Mouse (Mus musculus) forebrain, postnatal 0 days (tissue): ENCODE data around the gene Irf2bp1. TPM values are rescaled to one million over a fixed set of nuclear protein-coding genes. Genes with fewer than 3 reads are reported as not detected.
A peak's percentile ranks its signal among the peaks of the same experiment; 100 is the strongest.

Experiments
- ATAC-seq: fragments of 200-750 bp; cut with Nextera tagmentation; 2 replicates; pipeline ENCODE4 v1.8.0; 2017; ENCODE audit warnings: mild to moderate bottlenecking, moderate library complexity
- DNase-seq: peaks from one replicate; pipeline ENCODE4 v3.0.0-alpha.2; 2015
- H3K27ac ChIP-seq: fragments of 300-500 bp; sonication (generic); 2 replicates; pipeline ENCODE4 v1.5.1; 2014; ENCODE audit warnings: low read depth, mild to moderate bottlenecking, antibody characterized with exemption, low read length, moderate library complexity, mixed read lengths
- H3K27me3 ChIP-seq: fragments of 300-500 bp; sonication (generic); 2 replicates; pipeline ENCODE4 v1.6.1; 2014; ENCODE audit warnings: mild to moderate bottlenecking, low read length, mixed read lengths; ENCODE audit not compliant: insufficient read depth
- H3K36me3 ChIP-seq: fragments of 300-500 bp; sonication (generic); 2 replicates; pipeline ENCODE4 v1.6.1; 2014; ENCODE audit warnings: mild to moderate bottlenecking, moderate library complexity; ENCODE audit not compliant: insufficient read depth
- H3K4me1 ChIP-seq: fragments of 300-500 bp; sonication (generic); 2 replicates; pipeline ENCODE4 v1.6.1; 2014; ENCODE audit warnings: antibody characterized with exemption; ENCODE audit not compliant: insufficient read depth
- H3K4me2 ChIP-seq: fragments of 300-500 bp; sonication (generic); 2 replicates; pipeline ENCODE4 v1.6.1; 2014; ENCODE audit warnings: low read depth, mild to moderate bottlenecking, moderate library complexity
- H3K4me3 ChIP-seq: fragments of 300-500 bp; sonication (generic); 2 replicates; pipeline ENCODE4 v1.5.1; 2014; ENCODE audit warnings: low read depth, low read length, mixed read lengths
- H3K9ac ChIP-seq: fragments of 300-500 bp; sonication (generic); 2 replicates; pipeline ENCODE4 v1.6.1; 2014; ENCODE audit warnings: mild to moderate bottlenecking
- H3K9me3 ChIP-seq: fragments of 300-500 bp; sonication (generic); 2 replicates; pipeline ENCODE4 v1.6.1; 2016; ENCODE audit warnings: low read length
- CTCF ChIP-seq: sonication (generic); IDR thresholded peaks from 2 replicates; pipeline ENCODE4 v1.5.1; 2016; ENCODE audit warnings: antibody characterized with exemption, control low read depth, low read depth
- WGBS: fragments of 180-500 bp; shearing (Covaris S2); extraction: QIAGEN DNeasy Blood & Tissue Kit; methylation state at CpG from one replicate; pipeline ENCODE4 v1.1.7; 2014; 5-methylcytosine and 5-hydroxymethylcytosine counted together
- polyA plus RNA-seq: library from polyadenylated mRNA; unstranded; fragments of >200 nt; fragmentation: Nextera tagmentation; extraction: Ambion mirVana; gene quantifications from 2 replicates; pipeline ENCODE4 v1.2.1, GENCODE M21; 2015
- total RNA-seq: library from RNA; depleted of rRNA; stranded (reverse); fragments of >200 nt; gene quantifications from 2 replicates; pipeline ENCODE4 v1.2.3, GENCODE M21; 2014

Gene Irf2bp1
- total and polyA plus RNA-seq, 2 experiments from 2014 or later, result 27.2 to 129 TPM

GRCm38 (mm10) chr7:18998835-18999234, 5.0 kb upstream of the Irf2bp1 start:
- no peak for ATAC-seq
- H3K4me2 ChIP-seq, result no peak overlapping the region
- H3K27ac ChIP-seq, result no peak overlapping the region
- no peak overlapping the region for H3K9ac ChIP-seq
- H3K4me3 ChIP-seq, result no peak overlapping the region
- no peaks in the 10 kb centered on the region for H3K27me3 ChIP-seq
- no peak for DNase-seq
- TF ChIP-seq CTCF, result peak; percentile 40
- no peaks in the 10 kb centered on the region; the same call in 1 of the 2 replicates for H3K36me3 ChIP-seq
- 29% methylated on average over 9 of the region's 9 CpGs for WGBS
- H3K9me3 ChIP-seq, result no peaks in the 10 kb centered on the region
- H3K4me1 ChIP-seq, result peaks cover 4% of the 10 kb centered on the region; the same call in 1 of the 2 replicates

- Histone ChIP-seq H3K9ac (no peak overlapping the region), H3K4me2 (0 out of 2 replicates have a peak overlapping the region, but pooled peaks have one; percentile 10), H3K27ac (no peak overlapping the region), H3K9me3 (no peaks in the 10 kb centered on the region), H3K4me1 (peaks cover 12% of the 10 kb centered on the region), H3K27me3 (no peaks in the 10 kb centered on the region), H3K4me3 (no peak overlapping the region), H3K36me3 (peaks cover 3% of the 10 kb centered on the region)
- DNase-seq (no peak), ATAC-seq (no peak)
- TF ChIP-seq CTCF, result no peak
- 70% methylated on average over 10 of the region's 10 CpGs for WGBS
Measured at GRCm38 (mm10) chr7:19000421-19000820, 3.4 kb upstream of the Irf2bp1 start.

GRCm38 (mm10) chr7:19001066-19001806, 2.6 kb upstream of the Irf2bp1 start:
- Histone ChIP-seq H3K4me2 (0 out of 2 replicates have a peak overlapping the region, but pooled peaks have one; percentile 10), H3K9ac (no peak overlapping the region), H3K36me3 (peaks cover 11% of the 10 kb centered on the region), H3K4me1 (peaks cover 19% of the 10 kb centered on the region), H3K9me3 (no peaks in the 10 kb centered on the region), H3K27me3 (no peaks in the 10 kb centered on the region), H3K27ac (no peak overlapping the region), H3K4me3 (no peak overlapping the region)
- no peak for ATAC-seq
- no peak for DNase-seq
- TF ChIP-seq CTCF, result no peak
- WGBS, result 50% methylated on average over 17 of the region's 18 CpGs

DNA sequence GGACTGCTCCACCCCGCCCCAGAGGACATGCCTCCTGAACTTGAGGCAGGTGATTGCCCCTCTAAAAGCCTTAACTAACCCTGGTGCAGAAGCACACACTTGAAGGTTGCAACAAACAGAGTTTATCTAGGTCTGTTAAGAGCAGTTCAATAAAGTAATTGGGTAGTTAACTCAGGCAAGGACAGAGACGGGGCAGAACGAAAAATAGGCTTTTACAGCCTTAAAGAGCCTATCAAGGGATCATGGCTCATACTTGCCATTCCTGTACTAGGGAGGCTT, 2.1 kb upstream of the Irf2bp1 start:
- no peak overlapping the region for H3K4me2 ChIP-seq
- no peaks in the 10 kb centered on the region for H3K9me3 ChIP-seq
- no peak overlapping the region for H3K4me3 ChIP-seq
- peaks cover 11% of the 10 kb centered on the region for H3K36me3 ChIP-seq
- 80% methylated on average over 3 of the region's 3 CpGs for WGBS
- no peak overlapping the region for H3K9ac ChIP-seq
- H3K4me1 ChIP-seq, result peaks cover 20% of the 10 kb centered on the region
- 0 out of 2 replicates have a peak overlapping the region, but pooled peaks have one; percentile 67 for H3K27ac ChIP-seq
- ATAC-seq, result no peak
- no peaks in the 10 kb centered on the region for H3K27me3 ChIP-seq
- no peak for DNase-seq
- no peak for TF ChIP-seq CTCF

GRCm38 (mm10) chr7:19002115-19002514, 1.7 kb upstream of the Irf2bp1 start:
- no peak for TF ChIP-seq CTCF
- no peak for ATAC-seq
- peak overlapping the region; percentile 67 for H3K27ac ChIP-seq
- peak overlapping the region; percentile 71 for H3K4me2 ChIP-seq
- H3K4me3 ChIP-seq, result peak overlapping the region; percentile 43; the same call in 1 of the 2 replicates
- WGBS, result 43% methylated on average over 4 of the region's 4 CpGs
- no peak for DNase-seq
- peak overlapping the region; percentile 65 for H3K9ac ChIP-seq
- H3K36me3 ChIP-seq, result peaks cover 14% of the 10 kb centered on the region
- H3K27me3 ChIP-seq, result no peaks in the 10 kb centered on the region
- H3K9me3 ChIP-seq, result no peaks in the 10 kb centered on the region
- H3K4me1 ChIP-seq, result peaks cover 20% of the 10 kb centered on the region

DNA sequence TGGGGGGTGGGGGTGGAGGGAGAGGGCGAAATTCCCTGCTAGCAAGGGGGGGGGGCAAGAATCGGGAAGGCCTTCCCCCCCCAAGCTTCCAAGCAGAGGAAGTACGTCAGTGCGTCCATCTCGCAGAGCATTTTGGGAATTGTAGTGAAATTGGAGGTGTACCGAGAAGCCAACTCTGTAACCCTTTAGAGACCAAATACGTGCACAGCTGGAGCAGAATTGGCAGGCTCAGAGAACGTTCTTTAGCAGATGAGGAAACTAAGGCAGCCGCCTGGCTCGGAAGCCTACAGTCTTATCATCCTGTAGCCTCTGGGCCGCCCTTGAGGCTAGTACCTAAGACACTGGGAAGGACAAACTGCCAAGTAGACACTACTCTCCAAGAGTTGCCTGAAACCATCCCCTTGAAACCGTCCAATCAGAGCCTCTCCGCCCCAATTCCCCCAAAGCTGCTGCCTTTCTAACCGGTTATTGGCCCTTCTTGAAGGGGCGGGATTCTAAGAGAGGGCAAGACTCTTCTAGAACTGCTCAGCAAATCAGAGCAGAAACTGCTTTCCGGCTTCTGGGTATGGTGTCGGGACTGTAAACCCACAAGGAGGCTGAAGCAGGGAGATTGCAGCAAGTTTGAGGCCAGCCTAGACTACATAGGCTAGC, 871 bp upstream of the Irf2bp1 start:
- Histone ChIP-seq H3K27ac (peak overlapping the region; percentile 67), H3K4me1 (peaks cover 20% of the 10 kb centered on the region), H3K4me3 (peak overlapping the region; percentile 43), H3K4me2 (peak overlapping the region; percentile 71), H3K27me3 (no peaks in the 10 kb centered on the region), H3K9ac (peak overlapping the region; percentile 65), H3K9me3 (no peaks in the 10 kb centered on the region), H3K36me3 (peaks cover 17% of the 10 kb centered on the region)
- ATAC-seq (peak; percentile 71), DNase-seq (peak; percentile 92)
- TF ChIP-seq CTCF, result no peak
- WGBS, result 2% methylated on average over 17 of the region's 17 CpGs

DNA sequence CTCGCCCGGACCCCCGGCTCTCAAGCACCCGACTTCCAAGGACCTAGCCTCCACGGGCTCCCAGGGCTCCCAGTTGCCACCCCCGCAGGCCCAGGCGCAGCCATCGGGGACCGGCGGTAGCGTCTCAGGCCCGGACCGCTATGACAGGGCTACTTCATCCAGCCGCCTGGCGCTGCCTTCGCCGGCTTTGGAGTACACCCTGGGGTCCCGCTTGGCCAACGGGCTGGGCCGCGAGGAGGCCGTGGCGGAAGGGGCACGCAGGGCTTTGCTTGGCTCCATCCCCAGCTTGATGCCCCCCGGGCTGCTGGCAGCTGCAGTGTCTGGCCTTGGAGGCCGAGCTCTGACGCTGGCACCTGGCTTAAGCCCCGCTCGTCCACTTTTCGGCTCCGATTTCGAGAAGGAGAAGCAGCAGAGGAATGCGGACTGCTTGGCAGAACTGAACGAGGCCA, 811 bp downstream of the Irf2bp1 start:
- peak; percentile 32 for DNase-seq
- Histone ChIP-seq H3K4me2 (peak overlapping the region; percentile 95), H3K9ac (peak overlapping the region; percentile 80), H3K27ac (peak overlapping the region; percentile 94), H3K27me3 (no peaks in the 10 kb centered on the region), H3K4me1 (peaks cover 20% of the 10 kb centered on the region), H3K9me3 (no peaks in the 10 kb centered on the region), H3K36me3 (peaks cover 17% of the 10 kb centered on the region), H3K4me3 (peak overlapping the region; percentile 82)
- WGBS, result 5% methylated on average over 34 of the region's 34 CpGs
- ATAC-seq, result no peak; the same call in 1 of the 2 replicates
- no peak for TF ChIP-seq CTCF
